Mouse (Mus musculus): Measurements from ENCODE around the gene Ppp3ca. TPM values are rescaled to one million over a fixed set of nuclear protein-coding genes. Genes with fewer than 3 reads are reported as not detected.

Gene Ppp3ca
- polyA plus RNA-seq, 1 experiment from 2014 or later: 56.8 TPM

DNA sequence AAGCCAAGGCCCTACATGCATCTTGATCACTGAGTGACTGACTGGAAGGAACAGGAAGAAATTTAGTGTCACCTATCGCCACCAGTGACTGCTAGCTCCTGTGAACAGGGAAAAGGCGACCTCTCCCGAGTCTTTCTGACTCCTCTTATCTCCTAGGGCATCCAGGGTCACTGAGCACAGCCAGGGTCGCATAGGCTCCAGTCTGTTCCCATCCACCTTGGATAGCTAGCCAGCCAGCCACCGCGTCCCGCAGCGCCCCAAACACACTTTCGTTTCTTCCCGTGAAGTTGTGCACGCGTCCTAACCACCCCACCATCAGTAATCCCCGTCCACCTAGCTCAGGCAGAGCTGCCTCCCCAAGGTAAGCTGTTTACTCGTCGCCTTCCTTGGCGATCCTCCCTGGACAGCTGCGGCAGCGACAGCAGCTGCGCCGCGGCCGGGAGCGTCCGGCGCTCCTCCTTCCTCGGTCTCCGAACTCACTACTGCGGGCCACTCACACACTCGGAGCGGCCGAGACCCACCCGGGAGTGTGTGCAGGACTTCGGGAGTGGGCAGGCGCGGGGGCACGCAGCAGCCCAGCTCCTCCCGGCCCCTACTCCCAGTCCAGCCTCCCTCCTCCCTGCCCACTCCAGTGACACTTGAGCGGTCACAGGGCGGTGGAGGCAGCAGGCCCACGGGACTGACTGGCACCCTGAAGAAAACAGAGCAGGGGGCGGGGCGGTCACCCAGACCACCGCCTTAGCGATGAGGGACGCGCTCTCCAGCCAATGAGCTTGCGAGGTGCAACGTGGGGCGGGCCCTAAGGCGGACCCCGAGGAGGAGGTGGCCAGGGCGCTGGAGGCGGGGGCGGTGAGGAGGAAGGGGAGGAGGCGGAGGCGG is 454 bp upstream of the Ppp3ca start:
- WGBS: under 1% methylated on average over 50 of the region's 56 CpGs
- no peaks in the 10 kb centered on the region for H3K9me3 ChIP-seq (ENCODE audit: control insufficient read depth, low read depth, low read length)

GRCm38 (mm10) chr3:136670360-136671131 is 622 bp downstream of the Ppp3ca start:
- peak overlapping the region; percentile 69 for H3K9ac ChIP-seq (replicated peaks; ENCODE audit: low read depth, low read length)
- H3K4me2 ChIP-seq (replicated peaks; ENCODE audit: low read depth, low read length): peak overlapping the region; percentile 71
- WGBS: under 1% methylated on average over 83 of the region's 92 CpGs
- H3K4me1 ChIP-seq (ENCODE audit: control insufficient read depth, insufficient read depth, low read length): 0 out of 2 replicates have a peak, but pooled peaks cover 3% of the 10 kb centered on the region
- H3K27me3 ChIP-seq (ENCODE audit: control insufficient read depth, insufficient read depth, low read length): no peaks in the 10 kb centered on the region
- no peaks in the 10 kb centered on the region for H3K36me3 ChIP-seq (ENCODE audit: control insufficient read depth, insufficient read depth, low read length)
- no peaks in the 10 kb centered on the region for H3K9me3 ChIP-seq (ENCODE audit: control insufficient read depth, low read depth, low read length)
- ATAC-seq (ENCODE audit: insufficient number of reproducible peaks, insufficient read depth, low FRiP score, low read depth): peak; percentile 21
- peak overlapping the region; percentile 79 for H3K4me3 ChIP-seq (ENCODE audit: low read depth, low read length)
- H3K27ac ChIP-seq (ENCODE audit: low read length): peak overlapping the region; percentile 91

More for the DNA sequence above, 454 bp upstream of the Ppp3ca start:
- Histone ChIP-seq H3K4me2 (replicated peaks; ENCODE audit: low read depth, low read length) (peak overlapping the region; percentile 53), H3K9ac (replicated peaks; ENCODE audit: low read depth, low read length) (peak overlapping the region; percentile 62), H3K27ac (ENCODE audit: low read length) (peak overlapping the region; percentile 91), H3K36me3 (ENCODE audit: control insufficient read depth, insufficient read depth, low read length) (no peaks in the 10 kb centered on the region), H3K4me3 (ENCODE audit: low read depth, low read length) (peak overlapping the region; percentile 79), H3K27me3 (ENCODE audit: control insufficient read depth, insufficient read depth, low read length) (no peaks in the 10 kb centered on the region), H3K4me1 (ENCODE audit: control insufficient read depth, insufficient read depth, low read length) (0 out of 2 replicates have a peak, but pooled peaks cover 3% of the 10 kb centered on the region)
- peak; percentile 98 for ATAC-seq (ENCODE audit: insufficient number of reproducible peaks, insufficient read depth, low FRiP score, low read depth)

DNA sequence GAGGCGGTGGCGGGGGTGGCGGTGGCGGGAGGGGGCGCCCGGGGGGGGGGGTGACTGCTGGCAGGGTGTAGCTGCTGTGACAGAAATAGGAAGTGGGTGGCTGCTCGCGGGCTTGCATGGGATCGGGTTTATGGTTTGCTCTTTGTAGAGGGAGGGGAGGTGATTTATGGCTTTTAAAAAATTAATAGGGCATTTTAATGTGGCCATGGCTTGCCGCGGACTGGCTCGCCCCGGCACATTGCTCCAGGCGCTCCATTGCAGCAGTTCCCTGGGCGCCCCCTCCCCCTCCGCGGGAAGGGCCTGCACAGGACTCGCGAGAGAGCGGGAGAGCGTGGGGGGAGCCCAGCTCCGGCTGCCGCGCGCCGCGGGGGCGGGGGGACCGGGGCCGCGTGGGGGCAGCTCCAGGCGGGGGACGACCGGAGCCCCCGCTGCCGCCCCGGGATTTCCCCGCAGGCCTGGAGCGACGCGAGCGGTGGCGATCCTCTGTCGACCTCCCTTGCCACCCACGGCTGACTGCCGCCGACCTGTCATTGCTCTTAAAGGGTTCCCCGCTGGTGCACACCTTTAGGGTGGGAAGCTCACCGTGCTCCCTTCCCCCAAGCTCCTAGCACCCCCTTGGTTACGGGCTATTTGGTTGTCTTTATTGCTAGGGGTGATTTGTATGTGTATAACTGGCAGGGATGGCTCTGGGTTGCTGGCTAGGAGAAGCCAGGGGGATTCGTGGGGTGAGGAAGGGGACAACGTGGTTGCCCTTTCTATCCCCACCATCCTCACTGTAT is 1.4 kb downstream of the Ppp3ca start:
- Histone ChIP-seq H3K9me3 (ENCODE audit: control insufficient read depth, low read depth, low read length) (no peaks in the 10 kb centered on the region), H3K27ac (ENCODE audit: low read length) (peak overlapping the region; percentile 91), H3K27me3 (ENCODE audit: control insufficient read depth, insufficient read depth, low read length) (no peaks in the 10 kb centered on the region), H3K4me2 (replicated peaks; ENCODE audit: low read depth, low read length) (peak overlapping the region; percentile 71), H3K4me1 (ENCODE audit: control insufficient read depth, insufficient read depth, low read length) (0 out of 2 replicates have a peak, but pooled peaks cover 3% of the 10 kb centered on the region), H3K9ac (replicated peaks; ENCODE audit: low read depth, low read length) (peak overlapping the region; percentile 69), H3K36me3 (ENCODE audit: control insufficient read depth, insufficient read depth, low read length) (no peaks in the 10 kb centered on the region), H3K4me3 (ENCODE audit: low read depth, low read length) (peak overlapping the region; percentile 79)
- 0 out of 2 replicates have a peak, but pooled peaks have one; percentile 8 for ATAC-seq (ENCODE audit: insufficient number of reproducible peaks, insufficient read depth, low FRiP score, low read depth)
- under 1% methylated on average over 51 of the region's 52 CpGs for WGBS

GRCm38 (mm10) chr3:136671940-136672278 is 2.0 kb downstream of the Ppp3ca start:
- H3K9ac ChIP-seq (replicated peaks; ENCODE audit: low read depth, low read length): peak overlapping the region; percentile 69; the same call in 1 of the 2 replicates
- ATAC-seq (ENCODE audit: insufficient number of reproducible peaks, insufficient read depth, low FRiP score, low read depth): no peak

DNA sequence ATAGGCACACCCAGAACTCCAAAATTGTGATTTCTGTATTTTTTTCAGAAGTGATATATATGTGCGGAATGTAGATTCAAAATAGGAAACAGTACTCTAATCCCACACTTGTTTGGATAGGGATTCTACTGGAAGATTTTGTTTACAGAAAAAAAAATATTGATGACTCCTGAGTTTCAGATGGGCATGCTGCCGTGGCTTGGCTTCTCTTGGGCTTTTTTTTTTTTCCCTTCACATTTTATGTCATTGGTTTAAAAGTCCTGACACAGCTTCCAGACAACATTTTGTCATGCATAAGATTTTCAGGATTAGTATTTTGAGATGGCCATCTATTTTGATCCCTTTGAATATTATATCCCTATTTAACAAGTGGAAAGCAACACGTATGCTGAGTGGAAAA is 2.9 kb downstream of the Ppp3ca start:
- H3K9me3 ChIP-seq (ENCODE audit: control insufficient read depth, low read depth, low read length): no peaks in the 10 kb centered on the region
- H3K27ac ChIP-seq (ENCODE audit: low read length): no peak overlapping the region
- 0 out of 2 replicates have a peak overlapping the region, but pooled peaks have one; percentile 71 for H3K4me2 ChIP-seq (replicated peaks; ENCODE audit: low read depth, low read length)
- H3K4me3 ChIP-seq (ENCODE audit: low read depth, low read length): no peak overlapping the region; the same call in 1 of the 2 replicates
- 0 out of 2 replicates have a peak, but pooled peaks cover 3% of the 10 kb centered on the region for H3K4me1 ChIP-seq (ENCODE audit: control insufficient read depth, insufficient read depth, low read length)
- H3K36me3 ChIP-seq (ENCODE audit: control insufficient read depth, insufficient read depth, low read length): no peaks in the 10 kb centered on the region
- H3K9ac ChIP-seq (replicated peaks; ENCODE audit: low read depth, low read length): no peak overlapping the region
- 50% methylated on average over 3 of the region's 3 CpGs for WGBS
- no peaks in the 10 kb centered on the region for H3K27me3 ChIP-seq (ENCODE audit: control insufficient read depth, insufficient read depth, low read length)
- no peak for ATAC-seq (ENCODE audit: insufficient number of reproducible peaks, insufficient read depth, low FRiP score, low read depth)

More at GRCm38 (mm10) chr3:136671940-136672278, 2.0 kb downstream of the Ppp3ca start:
- Histone ChIP-seq H3K27ac (ENCODE audit: low read length) (peak overlapping the region; percentile 91; the same call in 1 of the 2 replicates), H3K4me2 (replicated peaks; ENCODE audit: low read depth, low read length) (peak overlapping the region; percentile 71), H3K4me3 (ENCODE audit: low read depth, low read length) (peak overlapping the region; percentile 79), H3K27me3 (ENCODE audit: control insufficient read depth, insufficient read depth, low read length) (no peaks in the 10 kb centered on the region), H3K9me3 (ENCODE audit: control insufficient read depth, low read depth, low read length) (no peaks in the 10 kb centered on the region), H3K4me1 (ENCODE audit: control insufficient read depth, insufficient read depth, low read length) (0 out of 2 replicates have a peak, but pooled peaks cover 3% of the 10 kb centered on the region), H3K36me3 (ENCODE audit: control insufficient read depth, insufficient read depth, low read length) (no peaks in the 10 kb centered on the region)
- WGBS: 8% methylated on average over 5 of the region's 5 CpGs

DNA sequence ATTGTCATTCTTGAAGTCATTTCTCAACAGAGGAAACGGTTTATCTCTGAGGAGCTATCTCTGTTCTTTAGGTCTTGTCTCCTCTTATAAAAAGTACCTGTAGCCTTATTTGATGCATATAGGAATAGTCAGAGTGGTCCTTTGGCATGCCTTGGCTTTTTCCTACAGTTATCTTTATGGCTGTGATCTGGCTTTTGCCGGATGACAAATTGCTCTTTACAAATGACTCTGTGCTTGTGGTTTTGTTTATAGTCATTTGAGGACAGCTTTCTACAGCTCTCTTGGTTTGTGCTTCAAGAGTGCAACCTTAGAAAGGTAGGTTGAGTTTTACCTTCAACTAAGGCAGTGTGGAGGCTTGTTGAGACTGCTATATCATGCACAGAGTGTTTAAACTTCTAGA is 3.4 kb downstream of the Ppp3ca start:
- Histone ChIP-seq H3K27ac (ENCODE audit: low read length) (no peak overlapping the region), H3K9ac (replicated peaks; ENCODE audit: low read depth, low read length) (no peak overlapping the region), H3K4me2 (replicated peaks; ENCODE audit: low read depth, low read length) (no peak overlapping the region), H3K9me3 (ENCODE audit: control insufficient read depth, low read depth, low read length) (no peaks in the 10 kb centered on the region), H3K4me3 (ENCODE audit: low read depth, low read length) (no peak overlapping the region), H3K27me3 (ENCODE audit: control insufficient read depth, insufficient read depth, low read length) (no peaks in the 10 kb centered on the region), H3K4me1 (ENCODE audit: control insufficient read depth, insufficient read depth, low read length) (0 out of 2 replicates have a peak, but pooled peaks cover 3% of the 10 kb centered on the region), H3K36me3 (ENCODE audit: control insufficient read depth, insufficient read depth, low read length) (no peaks in the 10 kb centered on the region)
- WGBS: 61% methylated on average over 2 of the region's 2 CpGs
- no peak for ATAC-seq (ENCODE audit: insufficient number of reproducible peaks, insufficient read depth, low FRiP score, low read depth)

DNA sequence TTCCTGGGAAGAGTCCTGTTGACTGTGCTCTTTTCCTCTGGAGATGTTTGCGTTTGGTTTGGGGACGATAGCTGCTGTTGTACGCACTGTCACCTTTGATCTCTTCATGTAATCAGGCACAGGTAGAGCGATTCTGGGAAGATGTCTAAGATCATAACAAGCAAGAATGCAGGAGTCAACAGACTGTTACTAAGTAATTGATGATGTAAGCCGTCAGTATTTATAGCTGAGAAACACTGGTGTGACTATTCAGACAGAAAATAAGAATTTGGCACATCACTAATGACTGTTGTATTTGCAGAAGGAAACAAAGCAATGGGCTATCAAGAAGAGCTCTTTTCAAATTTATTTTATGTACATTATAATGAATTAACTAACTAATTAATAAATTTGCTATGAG is 4.6 kb downstream of the Ppp3ca start:
- Histone ChIP-seq H3K36me3 (ENCODE audit: control insufficient read depth, insufficient read depth, low read length) (no peaks in the 10 kb centered on the region), H3K27ac (ENCODE audit: low read length) (no peak overlapping the region), H3K4me1 (ENCODE audit: control insufficient read depth, insufficient read depth, low read length) (0 out of 2 replicates have a peak, but pooled peaks cover 3% of the 10 kb centered on the region), H3K27me3 (ENCODE audit: control insufficient read depth, insufficient read depth, low read length) (no peaks in the 10 kb centered on the region), H3K9me3 (ENCODE audit: control insufficient read depth, low read depth, low read length) (no peaks in the 10 kb centered on the region), H3K4me2 (replicated peaks; ENCODE audit: low read depth, low read length) (no peak overlapping the region), H3K4me3 (ENCODE audit: low read depth, low read length) (no peak overlapping the region), H3K9ac (replicated peaks; ENCODE audit: low read depth, low read length) (no peak overlapping the region)
- WGBS: 66% methylated on average over 5 of the region's 5 CpGs
- ATAC-seq (ENCODE audit: insufficient number of reproducible peaks, insufficient read depth, low FRiP score, low read depth): no peak
